Mouse (Mus musculus) neural tube, embryonic 11.5 days (tissue): Measurements from ENCODE around the gene Agap1. TPM values are rescaled to one million over a fixed set of nuclear protein-coding genes. Genes with fewer than 3 reads are reported as not detected.

Experiments used
- ATAC-seq: fragments of 200-750 bp; cut with Nextera tagmentation; 2 replicates; pipeline ENCODE4 v1.8.0; 2017; ENCODE audit warnings: moderate number of reproducible peaks, mild to moderate bottlenecking, moderate TSS enrichment, moderate library complexity; ENCODE audit not compliant: insufficient read depth, low FRiP score, low TSS enrichment
- DNase-seq: peaks from one replicate; pipeline ENCODE4 v3.0.0-alpha.2; 2015; ENCODE audit warnings: low spot score
- H3K27ac ChIP-seq: fragments of 300-500 bp; sonication (generic); 2 replicates; pipeline ENCODE4 v1.5.1; 2014; ENCODE audit warnings: low read depth, mild to moderate bottlenecking, low read length
- H3K27me3 ChIP-seq: fragments of 300-500 bp; sonication (generic); 2 replicates; pipeline ENCODE4 v1.6.1; 2014; ENCODE audit warnings: mild to moderate bottlenecking, low read length, mixed read lengths; ENCODE audit not compliant: control insufficient read depth, insufficient read depth
- H3K36me3 ChIP-seq: fragments of 300-500 bp; sonication (generic); 2 replicates; pipeline ENCODE4 v1.6.1; 2014; ENCODE audit warnings: mild to moderate bottlenecking, low read length, moderate library complexity, mixed read lengths; ENCODE audit not compliant: control insufficient read depth, insufficient read depth
- H3K4me1 ChIP-seq: fragments of 300-500 bp; sonication (generic); 2 replicates; pipeline ENCODE4 v1.6.1; 2014; ENCODE audit warnings: low read length, mixed read lengths; ENCODE audit not compliant: control insufficient read depth, insufficient read depth
- H3K4me2 ChIP-seq: fragments of 300-500 bp; sonication (generic); 2 replicates; pipeline ENCODE4 v1.6.1; 2014; ENCODE audit warnings: low read depth, mild to moderate bottlenecking, moderate library complexity
- H3K4me3 ChIP-seq: fragments of 300-500 bp; sonication (generic); 2 replicates; pipeline ENCODE4 v1.5.1; 2014; ENCODE audit warnings: low read depth, low read length
- H3K9ac ChIP-seq: fragments of 300-500 bp; sonication (generic); 2 replicates; pipeline ENCODE4 v1.6.1; 2014; ENCODE audit warnings: mild to moderate bottlenecking, low read length
- H3K9me3 ChIP-seq: fragments of 300-500 bp; sonication (generic); 2 replicates; pipeline ENCODE4 v1.6.1; 2016; ENCODE audit warnings: low read length; ENCODE audit not compliant: control insufficient read depth
- WGBS: fragments of 180-500 bp; shearing (Covaris S2); extraction: QIAGEN DNeasy Blood & Tissue Kit; methylation state at CpG from one replicate; pipeline ENCODE4 v1.1.7; 2014; 5-methylcytosine and 5-hydroxymethylcytosine counted together
- polyA plus RNA-seq: library from polyadenylated mRNA; unstranded; fragments of >200 nt; fragmentation: Nextera tagmentation; extraction: Ambion mirVana; gene quantifications from 2 replicates; pipeline ENCODE4 v1.2.1, GENCODE M21; 2014

Gene Agap1
- polyA plus RNA-seq, 1 experiment from 2014 or later: 31.1 TPM

DNA sequence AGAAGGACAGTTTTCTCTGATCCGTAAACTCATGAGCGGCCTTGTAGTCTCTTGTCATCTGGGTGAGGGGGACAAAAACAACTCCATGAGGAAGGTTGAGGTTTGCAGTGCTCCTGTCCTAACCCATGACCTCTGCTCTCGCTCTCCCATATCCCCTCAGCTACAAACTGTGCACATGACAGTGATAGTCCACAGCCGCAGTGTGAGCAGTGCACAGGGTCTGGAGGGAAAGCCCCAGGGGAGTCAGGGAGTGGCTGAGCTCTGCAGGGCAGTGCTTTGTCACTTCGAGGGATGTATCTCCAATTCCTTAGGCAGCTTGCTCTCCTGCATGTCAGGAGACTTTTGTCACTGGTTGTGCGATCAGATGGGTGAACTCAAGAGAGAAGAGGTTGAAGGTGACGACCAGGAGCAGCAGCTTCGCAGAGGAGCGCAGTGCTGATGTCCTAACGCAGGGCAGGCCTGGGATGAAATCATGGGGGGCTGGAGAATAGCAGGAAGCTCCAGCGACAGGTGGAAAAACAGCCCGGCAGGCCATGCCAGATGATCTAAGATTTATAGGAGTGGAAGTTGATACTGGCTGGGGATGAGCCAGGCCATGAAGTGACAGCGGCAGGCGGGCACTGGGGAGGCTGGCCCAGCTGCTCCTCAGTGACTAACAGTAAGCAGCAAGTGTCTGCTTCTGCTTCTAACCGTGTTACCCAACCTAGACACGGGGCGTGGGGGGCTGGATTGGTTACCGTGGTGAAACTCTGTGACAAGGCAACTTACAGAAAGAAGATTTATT is 83.7 kb downstream of the Agap1 start:
- WGBS: 54% methylated on average over 18 of the region's 18 CpGs
- peaks cover 20% of the 10 kb centered on the region for H3K4me1 ChIP-seq

DNA sequence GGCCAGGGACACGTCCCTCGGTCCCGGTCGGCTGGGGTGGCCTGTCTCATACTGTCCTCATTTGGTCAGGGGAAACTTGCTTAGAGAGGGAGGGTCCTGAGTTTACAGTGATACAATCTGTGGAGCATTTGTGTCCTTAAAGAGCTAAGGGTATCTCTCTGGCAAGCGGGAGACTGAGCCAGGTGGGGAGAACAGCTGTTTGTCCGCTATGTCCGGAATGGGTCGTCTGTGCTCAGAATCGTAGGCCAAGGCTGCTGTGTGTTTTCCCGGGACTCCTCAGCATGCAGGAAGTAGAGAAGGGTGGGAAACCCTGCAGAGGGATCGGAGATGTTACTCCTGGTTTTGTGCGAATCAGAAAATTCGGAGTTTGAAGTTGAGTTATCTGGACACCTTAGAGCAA is 84.5 kb downstream of the Agap1 start:
- Histone ChIP-seq H3K27ac (no peak overlapping the region), H3K9ac (no peak overlapping the region), H3K9me3 (no peaks in the 10 kb centered on the region), H3K4me3 (no peak overlapping the region), H3K4me1 (peaks cover 17% of the 10 kb centered on the region), H3K4me2 (no peak overlapping the region), H3K36me3 (no peaks in the 10 kb centered on the region; the same call in 1 of the 2 replicates), H3K27me3 (no peaks in the 10 kb centered on the region)
- no peak for DNase-seq
- 62% methylated on average over 13 of the region's 13 CpGs for WGBS
- ATAC-seq: no peak

More for the DNA sequence above, 83.7 kb downstream of the Agap1 start:
- H3K4me3 ChIP-seq: no peak overlapping the region
- no peaks in the 10 kb centered on the region for H3K27me3 ChIP-seq
- H3K27ac ChIP-seq: no peak overlapping the region; the same call in 1 of the 2 replicates
- H3K4me2 ChIP-seq: no peak overlapping the region
- peak; percentile 31 for DNase-seq
- H3K9me3 ChIP-seq: no peaks in the 10 kb centered on the region
- ATAC-seq: no peak
- no peaks in the 10 kb centered on the region; the same call in 1 of the 2 replicates for H3K36me3 ChIP-seq
- H3K9ac ChIP-seq: no peak overlapping the region

DNA sequence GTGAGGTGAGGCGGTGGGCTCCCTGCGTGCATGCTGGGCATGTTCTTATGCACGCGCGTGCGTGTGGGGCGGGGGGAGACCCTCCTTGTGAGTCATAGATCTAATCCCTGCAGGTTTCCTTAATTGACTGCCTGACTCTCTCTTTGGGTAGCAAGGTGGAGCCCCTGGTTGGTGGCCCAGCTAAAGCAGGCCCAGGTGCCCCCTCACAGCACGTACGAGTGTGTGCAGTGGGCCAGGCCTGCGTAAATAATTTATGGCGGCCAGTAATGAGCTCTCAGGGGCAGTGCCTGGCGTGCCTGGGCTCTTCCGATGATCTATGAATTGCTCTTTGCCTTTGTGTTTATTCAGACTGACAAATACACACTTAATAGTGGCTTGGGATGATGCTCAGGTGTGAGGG is 86.5 kb downstream of the Agap1 start:
- Histone ChIP-seq H3K27ac (peak overlapping the region; percentile 54), H3K36me3 (no peaks in the 10 kb centered on the region; the same call in 1 of the 2 replicates), H3K9ac (no peak overlapping the region), H3K4me2 (no peak overlapping the region), H3K27me3 (no peaks in the 10 kb centered on the region), H3K4me1 (peaks cover 17% of the 10 kb centered on the region), H3K9me3 (no peaks in the 10 kb centered on the region), H3K4me3 (no peak overlapping the region)
- WGBS: 49% methylated on average over 13 of the region's 13 CpGs
- ATAC-seq (peak; percentile 62; the same call in 1 of the 2 replicates), DNase-seq (peak; percentile 34)

DNA sequence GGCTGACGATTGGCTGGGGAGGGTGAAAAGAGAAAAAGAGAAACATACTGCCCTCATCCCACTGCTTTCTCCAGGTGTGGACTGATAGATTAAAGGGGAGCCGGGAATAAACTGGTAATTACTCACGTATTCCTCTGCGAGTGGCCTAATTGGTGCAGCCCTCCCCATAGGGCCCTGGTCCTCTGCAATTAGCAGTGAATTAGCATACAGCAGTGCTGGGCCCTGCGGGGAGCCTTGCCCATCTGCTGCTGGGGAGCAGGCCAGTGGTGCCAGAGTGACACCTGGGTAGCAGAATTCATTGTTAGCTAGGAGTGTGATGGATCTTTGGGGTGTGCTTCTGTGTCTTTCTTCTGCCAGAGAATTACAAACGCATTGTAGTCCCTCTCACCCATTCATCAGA is 87.9 kb downstream of the Agap1 start:
- 10% methylated on average over 6 of the region's 6 CpGs for WGBS
- ATAC-seq (peak; percentile 58; the same call in 1 of the 2 replicates), DNase-seq (no peak)
- Histone ChIP-seq H3K9me3 (no peaks in the 10 kb centered on the region), H3K9ac (no peak overlapping the region), H3K36me3 (no peaks in the 10 kb centered on the region; the same call in 1 of the 2 replicates), H3K4me2 (no peak overlapping the region), H3K27ac (no peak overlapping the region), H3K4me3 (no peak overlapping the region), H3K4me1 (peaks cover 24% of the 10 kb centered on the region), H3K27me3 (no peaks in the 10 kb centered on the region)

DNA sequence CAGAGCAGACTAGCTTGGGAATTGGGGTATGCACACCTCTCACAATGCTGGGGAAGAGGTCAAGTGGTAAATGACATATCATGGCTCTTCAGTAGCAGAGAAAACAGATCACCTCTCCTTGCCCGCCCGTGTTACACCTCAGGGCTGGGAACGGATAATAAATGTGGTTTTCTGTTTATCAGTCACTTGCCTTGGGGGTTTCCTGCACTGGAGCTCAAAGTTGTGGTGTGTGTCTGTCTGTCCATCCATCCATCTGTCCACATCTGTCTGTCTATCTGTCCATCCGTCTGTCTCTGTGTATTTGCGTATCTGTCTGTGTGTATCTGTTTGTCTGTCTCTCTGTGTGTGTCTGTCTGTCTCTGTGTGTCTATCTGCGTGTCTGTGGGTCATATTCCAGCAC is 88.7 kb downstream of the Agap1 start:
- Histone ChIP-seq H3K4me3 (no peak overlapping the region), H3K9ac (no peak overlapping the region), H3K36me3 (no peaks in the 10 kb centered on the region; the same call in 1 of the 2 replicates), H3K4me1 (peaks cover 30% of the 10 kb centered on the region), H3K9me3 (no peaks in the 10 kb centered on the region), H3K27ac (no peak overlapping the region), H3K27me3 (no peaks in the 10 kb centered on the region), H3K4me2 (no peak overlapping the region)
- ATAC-seq: no peak
- DNase-seq: no peak
- WGBS: 82% methylated on average over 6 of the region's 6 CpGs

DNA sequence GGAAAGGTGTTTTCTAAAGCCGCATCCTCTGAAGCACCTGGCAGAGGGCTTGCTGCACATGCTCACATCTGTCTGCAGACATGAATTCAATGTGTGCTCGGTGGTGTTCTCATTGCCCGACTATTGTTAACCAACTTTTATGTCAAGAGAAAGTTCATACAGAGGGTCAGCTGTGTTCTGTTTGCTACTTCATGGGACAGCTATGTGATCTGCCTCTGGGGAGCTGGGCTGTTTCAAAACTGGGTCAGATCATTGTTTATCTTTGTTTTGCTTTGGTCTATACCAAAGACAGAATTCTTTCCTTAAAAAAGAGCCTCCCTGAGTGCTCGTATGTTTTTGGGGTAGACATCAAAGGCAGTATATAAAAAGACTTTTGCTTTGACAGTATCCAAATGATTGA is 89.5 kb downstream of the Agap1 start:
- Histone ChIP-seq H3K4me2 (no peak overlapping the region), H3K27me3 (no peaks in the 10 kb centered on the region), H3K9me3 (no peaks in the 10 kb centered on the region), H3K4me1 (peaks cover 28% of the 10 kb centered on the region), H3K4me3 (no peak overlapping the region), H3K36me3 (no peaks in the 10 kb centered on the region), H3K27ac (no peak overlapping the region), H3K9ac (no peak overlapping the region)
- WGBS: 93% methylated on average over 4 of the region's 4 CpGs
- no peak for ATAC-seq
- DNase-seq: no peak

DNA sequence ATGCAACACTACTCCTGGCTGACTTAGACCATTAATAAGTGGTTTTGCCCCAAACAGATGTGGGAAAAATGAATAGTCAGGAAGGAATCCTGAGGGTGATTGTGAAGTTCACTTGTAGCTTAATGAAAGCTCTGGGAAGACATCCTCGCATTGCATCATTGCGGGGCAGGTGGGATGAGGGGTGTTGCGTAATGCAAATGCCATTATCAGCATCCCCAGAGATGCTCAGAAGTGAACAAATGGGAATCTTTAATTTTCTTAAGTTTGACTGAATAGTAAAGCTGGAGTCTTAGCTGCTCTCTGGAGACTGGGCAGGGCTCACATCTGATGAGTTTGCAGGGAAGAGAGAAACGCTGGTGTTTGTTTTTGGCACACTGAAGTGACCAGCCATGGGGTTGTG is 90.5 kb downstream of the Agap1 start:
- Histone ChIP-seq H3K27me3 (no peaks in the 10 kb centered on the region), H3K9ac (no peak overlapping the region), H3K9me3 (no peaks in the 10 kb centered on the region), H3K4me3 (no peak overlapping the region), H3K36me3 (no peaks in the 10 kb centered on the region), H3K4me2 (no peak overlapping the region), H3K4me1 (peaks cover 27% of the 10 kb centered on the region), H3K27ac (no peak overlapping the region)
- WGBS: 88% methylated on average over 4 of the region's 4 CpGs
- ATAC-seq: no peak
- no peak for DNase-seq

DNA sequence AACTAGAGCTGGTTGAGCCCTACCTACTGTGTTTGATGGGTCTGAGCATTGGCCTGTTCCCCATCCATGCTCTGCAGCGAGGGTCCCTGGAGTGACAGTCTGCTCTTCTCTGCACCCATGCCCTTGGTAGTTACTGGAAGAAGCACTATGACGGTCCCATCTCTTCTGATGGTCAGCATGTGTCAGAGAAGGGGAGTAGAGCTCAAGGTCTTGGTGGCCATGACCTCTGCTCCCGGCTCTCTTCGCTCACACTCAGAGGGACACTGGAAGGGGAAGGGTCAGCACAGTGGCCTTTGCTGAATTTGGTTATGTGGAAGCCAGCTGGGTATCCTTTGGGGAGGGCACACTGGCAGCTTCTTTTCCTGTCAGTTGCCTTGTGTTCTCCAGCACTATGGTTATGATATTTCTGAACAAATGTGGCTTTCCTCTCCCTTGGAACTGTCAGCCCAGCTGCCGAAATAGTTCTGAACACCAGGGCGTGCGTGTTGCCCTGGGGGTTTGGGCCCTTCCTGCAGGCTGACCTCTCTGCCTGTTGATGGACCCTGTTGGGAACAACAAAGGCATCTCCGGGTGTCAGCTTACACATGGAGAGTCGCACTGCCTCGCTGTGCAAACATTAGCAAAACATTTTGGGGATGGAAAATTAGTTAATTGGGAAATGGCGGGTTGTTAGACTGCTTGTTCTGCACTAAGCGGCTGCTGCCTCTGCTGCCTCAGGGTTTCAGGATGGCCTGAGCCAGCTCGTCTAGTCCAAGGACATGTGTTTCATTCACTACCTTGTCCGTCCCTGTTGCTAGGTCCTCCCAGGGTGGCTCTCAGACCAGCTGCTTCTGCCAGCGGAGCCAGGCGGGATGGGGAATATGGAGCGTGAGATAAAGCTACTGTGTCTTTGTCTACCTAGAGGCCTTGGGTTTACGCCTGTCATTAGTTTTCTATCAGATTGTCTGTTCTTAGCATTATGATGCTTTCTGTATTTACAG is 93.2 kb downstream of the Agap1 start:
- Histone ChIP-seq H3K4me3 (no peak overlapping the region), H3K4me2 (no peak overlapping the region), H3K4me1 (peaks cover 30% of the 10 kb centered on the region), H3K36me3 (no peaks in the 10 kb centered on the region), H3K9me3 (no peaks in the 10 kb centered on the region), H3K9ac (no peak overlapping the region), H3K27ac (0 out of 2 replicates have a peak overlapping the region, but pooled peaks have one; percentile 23), H3K27me3 (no peaks in the 10 kb centered on the region)
- DNase-seq (peak; percentile 37), ATAC-seq (no peak)
- WGBS: 48% methylated on average over 18 of the region's 18 CpGs
